Mouse (Mus musculus) ES-E14 (cell line): ENCODE results near the gene Hpgd. TPM values are rescaled to one million over a fixed set of nuclear protein-coding genes. Genes with fewer than 3 reads are reported as not detected.

Experiments
- DNase-seq: peaks from one replicate; pipeline ENCODE4 v3.0.0-alpha.2; 2013; ENCODE audit warnings: low read depth, low spot score
- H3K27ac ChIP-seq: 2 replicates; pipeline ENCODE4 v1.5.1; 2012; ENCODE audit warnings: low read depth, mild to moderate bottlenecking, low read length, moderate library complexity, mixed read lengths; ENCODE audit not compliant: poor library complexity, insufficient read depth, severe bottlenecking
- H3K36me3 ChIP-seq: 2 replicates; pipeline ENCODE4 v1.6.1; 2012; ENCODE audit warnings: mild to moderate bottlenecking, low read length, moderate library complexity, mixed read lengths; ENCODE audit not compliant: control insufficient read depth, poor library complexity, insufficient read depth, severe bottlenecking
- H3K4me1 ChIP-seq, 2 experiments: fragments of 150-350 bp in 1 of 2; sonication (generic) in 1 of 2; 2 replicates each; pipeline ENCODE4 v1.6.1; 2012; ENCODE audit warnings: low read length in 2 of 2, mild to moderate bottlenecking in 1 of 2, mixed read lengths in 1 of 2; ENCODE audit not compliant: control insufficient read depth in 2 of 2, insufficient read depth in 2 of 2, poor library complexity in 1 of 2
- H3K4me3 ChIP-seq, 2 experiments: fragments of 150-350 bp in 1 of 2; sonication (generic) in 1 of 2; 2 replicates each; pipeline ENCODE4 v1.5.1; 2012; ENCODE audit warnings: low read length in 2 of 2, low read depth in 1 of 2, mild to moderate bottlenecking in 1 of 2, mixed read lengths in 1 of 2; ENCODE audit not compliant: insufficient read depth in 1 of 2, poor library complexity in 1 of 2, severe bottlenecking in 1 of 2
- H3K9ac ChIP-seq: 2 replicates; pipeline ENCODE4 v1.6.1; 2012; ENCODE audit warnings: low read depth, mild to moderate bottlenecking, low read length, mixed read lengths; ENCODE audit not compliant: poor library complexity, insufficient read depth, severe bottlenecking
- H3K9me3 ChIP-seq: fragments of 150-350 bp; sonication (generic); 2 replicates; pipeline ENCODE4 v1.6.1; 2012; ENCODE audit warnings: low read depth, mild to moderate bottlenecking, low read length; ENCODE audit not compliant: control insufficient read depth, insufficient read depth
- CHD2 ChIP-seq: IDR thresholded peaks from 2 replicates; pipeline ENCODE4 v1.6.1; 2014; ENCODE audit warnings: mild to moderate bottlenecking, low read depth, low read length, inconsistent platforms
- HCFC1 ChIP-seq: IDR thresholded peaks from 2 replicates; pipeline ENCODE4 v1.6.1; 2012; ENCODE audit warnings: low read length, inconsistent platforms, borderline replicate concordance; ENCODE audit not compliant: insufficient read depth
- MAFK ChIP-seq: IDR thresholded peaks from 2 replicates; pipeline ENCODE4 v1.6.1; 2014; ENCODE audit warnings: mild to moderate bottlenecking, low read depth, low read length, inconsistent platforms; ENCODE audit not compliant: insufficient read depth
- ZC3H11A ChIP-seq: IDR thresholded peaks from 2 replicates; pipeline ENCODE4 v1.6.1; 2012; ENCODE audit warnings: low read depth, mild to moderate bottlenecking, inconsistent platforms, low read length, borderline replicate concordance
- ZNF384 ChIP-seq: IDR thresholded peaks from 2 replicates; pipeline ENCODE4 v1.6.1; 2012; ENCODE audit warnings: low read depth, low read length, inconsistent platforms
- in situ Hi-C, 2 experiments: fragments of 600-800 bp; cut with MboI; formaldehyde crosslinking; loops; one replicate each; pipeline ENCODE4 v1.15.1; 2025; ENCODE audit warnings: low sequenced_read_pairs in 2 of 2, inconsistent platforms in 1 of 2; ENCODE audit not compliant: unreplicated experiment in 2 of 2
- total RNA-seq: library from RNA; depleted of rRNA; stranded (reverse); fragments of 300-350 nt; gene quantifications from 2 replicates; pipeline ENCODE4 v1.2.3, GENCODE M21; 2012

Hpgd gene
- total RNA-seq, 1 experiment: 1.1 TPM

DNA sequence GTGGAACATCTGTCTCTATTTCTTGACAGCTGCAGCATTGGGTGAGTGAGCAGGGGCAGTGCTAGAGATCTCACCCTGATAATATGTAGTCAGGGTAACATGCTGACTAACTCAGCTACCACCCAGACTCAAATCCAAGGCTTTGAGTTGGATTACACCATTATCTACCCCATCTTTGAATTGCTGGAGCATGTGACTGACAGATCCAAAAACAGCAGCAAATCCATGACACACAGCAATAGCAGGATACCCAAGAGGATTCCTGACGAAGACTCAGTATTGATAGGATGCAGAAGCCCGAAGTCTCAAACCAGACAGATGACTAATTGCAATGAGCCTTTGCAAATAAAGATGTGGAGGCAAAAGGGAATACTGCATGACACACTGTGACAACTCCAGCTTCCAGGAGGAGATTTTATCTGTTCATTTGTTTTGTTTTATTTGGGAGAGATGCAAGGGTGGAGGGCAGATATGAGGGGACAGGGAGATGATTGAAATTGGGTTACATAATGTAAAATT lies 15.8 kb upstream of the Hpgd start:
- DNase-seq: no peak
- Histone ChIP-seq H3K4me1 (no peaks in the 10 kb centered on the region), H3K9ac (no peak overlapping the region), H3K36me3 (no peaks in the 10 kb centered on the region), H3K27ac (no peak overlapping the region), H3K4me3 (no peak overlapping the region), H3K9me3 (no peaks in the 10 kb centered on the region)
- in situ Hi-C loops: no loop called here
- TF ChIP-seq ZC3H11A (no peak), MAFK (no peak), CHD2 (no peak), ZNF384 (no peak), HCFC1 (no peak)

DNA sequence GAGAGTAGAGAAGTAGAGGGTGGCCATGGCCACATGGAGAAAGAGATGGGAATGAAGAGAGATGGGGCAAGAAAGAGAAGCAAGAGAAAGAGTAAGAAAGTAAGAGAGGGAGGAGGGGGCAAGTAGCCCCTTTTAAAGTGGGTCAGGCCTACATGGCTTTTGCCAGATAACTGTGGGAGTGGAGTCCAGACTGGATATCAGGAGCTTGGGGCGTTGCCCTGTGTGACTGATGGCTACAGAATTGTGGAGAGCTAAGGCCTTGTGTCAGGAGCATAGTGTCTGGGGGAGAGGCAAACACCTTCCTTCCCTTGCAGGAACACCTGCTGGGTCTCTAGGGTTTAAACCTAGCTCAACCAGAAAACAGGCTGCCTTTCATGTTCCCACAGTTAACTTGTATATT lies 10.4 kb upstream of the Hpgd start:
- Histone ChIP-seq H3K27ac (no peak overlapping the region), H3K36me3 (no peaks in the 10 kb centered on the region), H3K4me1 (no peaks in the 10 kb centered on the region), H3K4me3 (no peak overlapping the region), H3K9me3 (no peaks in the 10 kb centered on the region), H3K9ac (no peak overlapping the region)
- in situ Hi-C loops: no loop called here
- no peak for TF ChIP-seq CHD2
- no peak for TF ChIP-seq ZC3H11A
- TF ChIP-seq MAFK: no peak
- TF ChIP-seq ZNF384: no peak
- no peak for TF ChIP-seq HCFC1
- DNase-seq: no peak

DNA sequence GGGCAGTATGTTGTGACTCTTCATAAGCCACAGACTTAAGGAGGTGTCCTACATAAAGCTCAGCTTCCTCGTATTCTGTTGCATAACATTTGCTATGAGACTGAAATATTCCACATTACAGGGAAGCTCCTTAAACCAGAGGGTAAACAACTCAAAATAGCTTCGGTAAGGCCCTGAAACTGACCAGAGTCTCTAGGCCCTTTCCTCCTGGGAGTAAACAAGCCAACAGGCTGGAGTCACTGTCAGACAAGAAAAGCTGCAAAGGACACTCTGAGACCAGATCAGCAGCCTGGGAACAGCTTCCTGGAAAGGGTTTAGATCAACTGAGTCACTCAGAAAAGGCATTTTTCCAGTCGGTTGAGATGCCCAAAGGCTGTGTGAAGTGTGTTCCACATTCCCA lies 9.4 kb upstream of the Hpgd start:
- no peaks in the 10 kb centered on the region for H3K4me1 ChIP-seq
- in situ Hi-C loops: no loop called here
- H3K4me3 ChIP-seq: no peak overlapping the region
- H3K9me3 ChIP-seq: no peaks in the 10 kb centered on the region
- H3K9ac ChIP-seq: no peak overlapping the region
- DNase-seq: no peak
- TF ChIP-seq ZC3H11A (no peak), MAFK (no peak), ZNF384 (no peak), HCFC1 (no peak), CHD2 (no peak)
- H3K27ac ChIP-seq: no peak overlapping the region
- H3K36me3 ChIP-seq: no peaks in the 10 kb centered on the region

DNA sequence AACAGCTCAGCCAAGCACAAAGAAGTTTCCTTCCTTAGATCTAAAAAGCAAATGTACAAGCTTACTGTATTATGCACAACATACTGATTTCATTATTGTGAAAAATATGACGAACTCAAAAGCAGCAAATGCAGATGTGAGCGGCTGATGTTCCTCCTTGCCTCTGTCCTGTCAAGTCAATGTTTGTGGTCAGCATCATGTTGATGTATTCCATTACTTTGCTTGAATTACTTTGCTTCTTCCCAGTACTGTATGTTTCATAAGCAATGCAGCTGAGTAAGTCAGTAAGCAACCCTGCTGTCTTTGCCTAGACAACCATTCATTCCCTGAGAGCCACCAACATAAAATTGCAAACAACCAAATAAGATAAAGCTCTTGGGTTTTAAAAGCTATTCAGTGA lies 7.7 kb upstream of the Hpgd start:
- Histone ChIP-seq H3K4me1 (no peaks in the 10 kb centered on the region), H3K9me3 (no peaks in the 10 kb centered on the region), H3K27ac (no peak overlapping the region), H3K36me3 (no peaks in the 10 kb centered on the region), H3K4me3 (no peak overlapping the region), H3K9ac (no peak overlapping the region)
- TF ChIP-seq ZNF384 (no peak), ZC3H11A (no peak), MAFK (no peak), CHD2 (no peak)
- DNase-seq: no peak
- in situ Hi-C loops: no loop called here
